Mouse (Mus musculus): Measurements from ENCODE around the gene Cyp2a22. TPM values are rescaled to one million over a fixed set of nuclear protein-coding genes. Genes with fewer than 3 reads are reported as not detected.
"Not testable (repeated sequence)": the region's sequence is repeated elsewhere in the genome, so short reads cannot be mapped to it uniquely, and the experiment has no call there.

The Cyp2a22 gene
- not detected in 2 replicates for polyA plus RNA-seq (2014; fragmentation: Nextera tagmentation; extraction: Ambion mirVana)

DNA sequence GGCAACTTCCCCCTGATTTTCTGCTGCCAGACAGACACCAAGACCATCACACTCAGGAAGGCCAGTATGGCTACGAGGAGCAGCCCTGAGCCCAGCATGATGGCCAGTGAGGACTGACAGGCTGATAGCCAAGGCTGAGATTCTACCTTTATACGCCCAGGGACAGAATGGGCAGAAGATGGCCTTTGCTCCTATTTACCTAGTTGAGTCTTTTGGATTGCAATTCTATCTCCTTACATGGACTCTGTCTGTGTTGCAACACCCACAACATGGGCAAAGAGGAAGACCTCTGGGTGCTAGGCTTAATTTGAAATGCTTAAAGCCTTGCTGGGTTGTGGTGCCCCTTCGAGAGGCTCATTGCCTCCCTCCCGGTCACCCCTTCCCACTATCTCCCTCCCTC, at the start of gene Cyp2a22:
Gene Cyp2a22 (minus strand): TSS at position 123 of the 400 bp plus-strand sequence.
- H3K4me1 ChIP-seq (replicated peaks; ENCODE audit: control insufficient read depth, insufficient read depth, low read length) = no peaks in the 10 kb centered on the region
- no peak for DNase-seq (ENCODE audit: low spot score)
- 74% methylated on average over 4 of the region's 4 CpGs for WGBS
- H3K27me3 ChIP-seq (replicated peaks; ENCODE audit: control insufficient read depth, insufficient read depth, low read length) = no peaks in the 10 kb centered on the region
- H3K9me3 ChIP-seq (ENCODE audit: control insufficient read depth, low read length) = 0 out of 2 replicates have a peak, but pooled peaks cover 2% of the 10 kb centered on the region
- ATAC-seq (replicated peaks; ENCODE audit: low FRiP score) = no peak
- no peak within 1 kb of the TSS for H3K4me3 ChIP-seq (ENCODE audit: low read depth, low read length)
- H3K4me2 ChIP-seq = no peak within 1 kb of the TSS
- H3K36me3 ChIP-seq (ENCODE audit: control insufficient read depth, insufficient read depth, low read length) = no peaks in the 10 kb centered on the region
- H3K27ac ChIP-seq (ENCODE audit: low read depth, low read length) = no peak within 1 kb of the TSS
- H3K9ac ChIP-seq (ENCODE audit: low read depth, low read length) = no peak within 1 kb of the TSS

DNA sequence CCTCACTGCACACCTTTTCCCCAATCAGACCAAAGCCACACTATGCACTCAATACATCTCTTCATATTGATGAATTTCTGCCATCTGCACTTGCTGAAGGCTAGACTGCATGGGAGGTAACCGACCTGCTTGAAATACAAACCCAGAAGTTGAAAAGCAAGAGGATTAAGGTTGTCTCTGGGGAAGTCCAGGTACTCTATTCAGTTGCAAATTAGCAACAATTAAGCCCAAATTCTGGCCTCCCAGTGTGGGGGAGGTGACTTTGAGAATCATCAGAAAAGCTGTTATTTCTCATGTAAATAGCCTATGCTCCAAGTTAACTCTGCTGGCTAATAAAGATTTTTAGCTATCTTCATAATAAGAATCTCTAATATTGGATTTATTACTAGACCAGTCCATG, 44.0 kb upstream of the Cyp2a22 start:
- H3K4me1 ChIP-seq (replicated peaks; ENCODE audit: control insufficient read depth, insufficient read depth, low read length); H3K27ac ChIP-seq (ENCODE audit: low read depth, low read length); H3K4me2 ChIP-seq; H3K27me3 ChIP-seq (replicated peaks; ENCODE audit: control insufficient read depth, insufficient read depth, low read length); DNase-seq (ENCODE audit: low spot score); H3K9me3 ChIP-seq (ENCODE audit: control insufficient read depth, low read length); H3K36me3 ChIP-seq (ENCODE audit: control insufficient read depth, insufficient read depth, low read length); H3K4me3 ChIP-seq (ENCODE audit: low read depth, low read length); ATAC-seq (replicated peaks; ENCODE audit: low FRiP score); H3K9ac ChIP-seq (ENCODE audit: low read depth, low read length): not testable (repeated sequence)
- 30% methylated on average over 1 of the region's 1 CpGs for WGBS

DNA sequence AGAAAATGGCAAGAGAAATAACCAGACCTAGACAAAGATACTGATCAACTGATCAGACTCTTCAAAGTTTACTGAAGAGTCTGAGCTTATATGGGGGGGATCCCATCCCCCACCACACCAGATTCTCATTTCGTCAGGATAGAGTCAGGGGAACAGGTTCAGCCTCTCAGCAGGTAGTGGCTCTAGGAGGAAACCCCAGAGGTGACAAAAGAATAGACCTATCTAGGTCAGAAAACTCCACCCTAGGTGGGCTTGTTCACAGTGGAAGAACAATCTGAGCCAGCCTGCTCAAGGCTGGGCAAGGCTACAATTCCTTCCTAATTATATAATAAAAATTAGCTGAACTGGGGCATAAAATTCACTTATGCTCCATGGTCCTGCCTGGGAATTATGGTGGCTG, 43.4 kb upstream of the Cyp2a22 start:
- WGBS = 35% methylated on average over 1 of the region's 1 CpGs
- ATAC-seq (replicated peaks; ENCODE audit: low FRiP score) = no peak
- H3K27me3 ChIP-seq (replicated peaks; ENCODE audit: control insufficient read depth, insufficient read depth, low read length) = no peaks in the 10 kb centered on the region
- H3K4me3 ChIP-seq (ENCODE audit: low read depth, low read length) = no peak overlapping the region
- DNase-seq (ENCODE audit: low spot score) = no peak
- H3K36me3 ChIP-seq (ENCODE audit: control insufficient read depth, insufficient read depth, low read length) = no peaks in the 10 kb centered on the region
- H3K27ac ChIP-seq (ENCODE audit: low read depth, low read length) = no peak overlapping the region
- no peaks in the 10 kb centered on the region for H3K4me1 ChIP-seq (replicated peaks; ENCODE audit: control insufficient read depth, insufficient read depth, low read length)
- H3K4me2 ChIP-seq = no peak overlapping the region
- no peaks in the 10 kb centered on the region for H3K9me3 ChIP-seq (ENCODE audit: control insufficient read depth, low read length)
- H3K9ac ChIP-seq (ENCODE audit: low read depth, low read length) = no peak overlapping the region

DNA sequence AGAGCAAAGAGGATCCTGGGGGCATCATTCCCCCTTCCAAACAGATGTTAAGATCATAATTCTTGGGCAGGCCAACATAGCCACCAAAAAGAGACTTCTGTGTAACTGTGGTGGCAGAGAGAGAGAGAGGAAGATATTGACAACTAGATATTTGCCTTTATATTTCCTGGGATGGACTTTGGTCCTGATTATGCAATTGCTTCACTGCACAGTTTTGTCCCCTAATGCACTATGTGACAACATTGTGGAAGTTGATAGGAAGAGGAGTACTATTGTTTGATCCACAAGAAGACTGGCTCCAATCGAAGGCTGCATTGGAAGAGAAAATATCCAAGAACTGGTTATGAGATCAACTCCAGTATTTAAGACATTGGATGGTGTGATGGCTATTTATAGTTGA, 42.8 kb upstream of the Cyp2a22 start:
- H3K9me3 ChIP-seq (ENCODE audit: control insufficient read depth, low read length); H3K9ac ChIP-seq (ENCODE audit: low read depth, low read length); H3K4me3 ChIP-seq (ENCODE audit: low read depth, low read length); H3K27ac ChIP-seq (ENCODE audit: low read depth, low read length); H3K36me3 ChIP-seq (ENCODE audit: control insufficient read depth, insufficient read depth, low read length); DNase-seq (ENCODE audit: low spot score); H3K27me3 ChIP-seq (replicated peaks; ENCODE audit: control insufficient read depth, insufficient read depth, low read length); ATAC-seq (replicated peaks; ENCODE audit: low FRiP score); H3K4me1 ChIP-seq (replicated peaks; ENCODE audit: control insufficient read depth, insufficient read depth, low read length); H3K4me2 ChIP-seq: not testable (repeated sequence)
- WGBS = 64% methylated on average over 1 of the region's 1 CpGs

DNA sequence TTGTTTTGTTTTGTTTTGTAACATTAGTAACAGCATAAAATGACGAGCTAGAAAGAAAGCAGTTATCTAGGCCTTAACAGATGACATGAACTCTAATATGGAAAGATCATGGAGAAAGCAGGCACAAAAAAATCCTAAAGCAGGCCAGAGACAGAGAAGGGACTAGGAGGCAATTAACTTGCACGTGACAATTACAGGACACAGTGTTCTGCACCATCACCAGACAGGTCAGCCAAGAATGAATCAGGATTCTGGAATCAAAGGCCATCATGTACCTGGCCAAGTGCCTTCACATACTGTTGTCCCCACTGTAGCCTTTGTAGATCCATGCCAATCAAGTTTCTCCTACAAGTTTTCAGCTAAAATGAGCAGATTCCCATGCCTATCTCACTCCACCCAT, 42.3 kb upstream of the Cyp2a22 start:
- DNase-seq (ENCODE audit: low spot score); H3K4me1 ChIP-seq (replicated peaks; ENCODE audit: control insufficient read depth, insufficient read depth, low read length); H3K36me3 ChIP-seq (ENCODE audit: control insufficient read depth, insufficient read depth, low read length); H3K4me2 ChIP-seq; H3K9me3 ChIP-seq (ENCODE audit: control insufficient read depth, low read length); H3K27me3 ChIP-seq (replicated peaks; ENCODE audit: control insufficient read depth, insufficient read depth, low read length); ATAC-seq (replicated peaks; ENCODE audit: low FRiP score); H3K9ac ChIP-seq (ENCODE audit: low read depth, low read length); H3K27ac ChIP-seq (ENCODE audit: low read depth, low read length); H3K4me3 ChIP-seq (ENCODE audit: low read depth, low read length): not testable (repeated sequence)
- 69% methylated on average over 2 of the region's 2 CpGs for WGBS

DNA sequence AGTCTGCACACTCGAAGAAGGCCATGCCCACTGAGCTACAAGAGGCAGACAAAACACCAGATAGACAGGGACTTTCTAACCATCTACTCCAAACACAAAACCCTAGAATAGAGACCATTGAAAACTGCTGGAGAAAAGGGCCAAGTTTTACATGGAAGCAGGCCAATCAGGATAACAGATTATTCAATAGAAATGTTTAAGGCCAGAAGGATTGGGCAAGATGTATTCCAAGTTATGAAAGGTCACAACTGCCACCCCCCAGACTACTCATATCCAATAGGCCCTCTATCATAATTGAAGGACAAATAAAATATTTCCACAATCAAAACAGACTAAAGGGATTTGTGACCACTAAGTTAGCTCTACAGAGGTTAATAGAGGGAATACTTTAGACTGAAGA, 23.2 kb upstream of the Cyp2a22 start:
- H3K27me3 ChIP-seq (replicated peaks; ENCODE audit: control insufficient read depth, insufficient read depth, low read length); H3K9ac ChIP-seq (ENCODE audit: low read depth, low read length); ATAC-seq (replicated peaks; ENCODE audit: low FRiP score); H3K27ac ChIP-seq (ENCODE audit: low read depth, low read length); H3K4me3 ChIP-seq (ENCODE audit: low read depth, low read length); DNase-seq (ENCODE audit: low spot score); H3K36me3 ChIP-seq (ENCODE audit: control insufficient read depth, insufficient read depth, low read length); H3K4me2 ChIP-seq; H3K9me3 ChIP-seq (ENCODE audit: control insufficient read depth, low read length); H3K4me1 ChIP-seq (replicated peaks; ENCODE audit: control insufficient read depth, insufficient read depth, low read length): not testable (repeated sequence)
- 57% methylated on average over 1 of the region's 1 CpGs for WGBS

DNA sequence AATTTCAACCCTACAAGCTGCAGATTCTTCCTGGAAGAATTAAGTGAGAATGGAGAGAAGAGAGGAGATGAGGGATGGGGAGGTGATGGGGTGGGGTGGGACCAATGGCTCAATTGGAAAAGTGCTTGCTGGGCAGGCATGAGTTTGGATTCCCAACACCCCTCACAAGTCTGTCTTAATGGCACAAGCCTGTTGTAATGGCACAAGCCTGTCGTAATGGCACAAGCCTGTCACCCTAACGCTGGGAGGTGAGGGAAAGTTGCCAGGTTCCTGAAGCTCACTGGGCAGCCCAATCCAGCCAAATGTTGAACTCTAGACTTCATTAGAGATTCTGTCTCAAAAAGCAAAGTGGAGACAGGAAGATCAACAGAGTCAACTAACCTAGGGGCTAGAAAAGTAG, 14.1 kb upstream of the Cyp2a22 start:
- not testable (repeated sequence) for H3K4me3 ChIP-seq (ENCODE audit: low read depth, low read length); H3K27me3 ChIP-seq (replicated peaks; ENCODE audit: control insufficient read depth, insufficient read depth, low read length); DNase-seq (ENCODE audit: low spot score); H3K9me3 ChIP-seq (ENCODE audit: control insufficient read depth, low read length); H3K4me2 ChIP-seq; H3K4me1 ChIP-seq (replicated peaks; ENCODE audit: control insufficient read depth, insufficient read depth, low read length); H3K9ac ChIP-seq (ENCODE audit: low read depth, low read length); ATAC-seq (replicated peaks; ENCODE audit: low FRiP score); H3K27ac ChIP-seq (ENCODE audit: low read depth, low read length); H3K36me3 ChIP-seq (ENCODE audit: control insufficient read depth, insufficient read depth, low read length)
- 78% methylated on average over 2 of the region's 2 CpGs for WGBS

DNA sequence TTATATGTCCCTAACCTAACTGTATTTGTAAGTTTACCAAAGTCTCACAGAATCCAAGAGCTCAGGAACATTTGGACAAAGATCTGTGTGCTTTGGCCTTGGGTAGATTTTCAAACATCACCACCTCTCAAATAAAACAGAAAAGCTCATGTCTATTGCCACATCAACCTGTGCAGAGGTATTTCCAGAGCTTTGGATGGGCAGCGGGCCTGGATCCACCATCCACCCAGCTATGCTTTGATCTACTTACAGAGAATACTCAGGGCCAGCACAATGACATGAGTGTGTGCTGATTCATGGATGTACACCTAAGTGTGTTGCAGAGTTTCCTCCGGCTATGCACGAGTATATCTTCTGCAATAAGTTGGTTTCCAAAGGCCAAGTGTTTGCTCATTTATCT, 13.5 kb upstream of the Cyp2a22 start:
- ATAC-seq (replicated peaks; ENCODE audit: low FRiP score); H3K4me1 ChIP-seq (replicated peaks; ENCODE audit: control insufficient read depth, insufficient read depth, low read length); H3K4me2 ChIP-seq; H3K36me3 ChIP-seq (ENCODE audit: control insufficient read depth, insufficient read depth, low read length); H3K27me3 ChIP-seq (replicated peaks; ENCODE audit: control insufficient read depth, insufficient read depth, low read length); H3K4me3 ChIP-seq (ENCODE audit: low read depth, low read length); DNase-seq (ENCODE audit: low spot score); H3K9ac ChIP-seq (ENCODE audit: low read depth, low read length); H3K27ac ChIP-seq (ENCODE audit: low read depth, low read length); H3K9me3 ChIP-seq (ENCODE audit: control insufficient read depth, low read length): not testable (repeated sequence)
- WGBS = 75% methylated on average over 3 of the region's 3 CpGs

DNA sequence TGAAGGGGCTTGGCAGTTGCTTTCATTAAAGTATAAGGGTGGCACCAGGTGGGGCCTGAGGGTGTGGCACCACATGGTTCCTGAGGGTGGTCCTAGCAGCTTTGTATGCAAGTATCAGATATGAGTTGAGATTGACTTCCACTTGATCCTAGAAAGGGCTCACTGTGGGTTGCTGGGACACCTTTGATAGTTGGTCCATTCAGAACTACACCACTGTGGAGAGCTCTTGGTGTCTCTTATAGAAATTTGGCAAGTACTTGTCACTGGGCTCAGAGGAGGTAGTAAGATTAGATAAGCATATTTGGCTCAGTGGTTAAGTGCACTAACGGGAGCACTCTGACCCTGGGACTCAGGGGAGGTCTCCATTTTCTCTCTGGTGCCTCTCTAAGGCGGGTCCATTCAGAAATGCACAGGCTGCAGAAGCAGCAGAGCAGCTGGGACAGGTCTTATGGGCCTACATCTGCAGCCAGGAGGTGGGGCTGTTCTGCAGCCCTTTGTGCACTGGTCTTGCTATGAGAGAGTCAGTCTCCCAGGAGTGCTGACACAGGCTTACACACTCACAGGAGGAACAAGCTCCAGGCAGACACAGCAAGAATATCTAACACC, 2.2 kb upstream of the Cyp2a22 start:
- not testable (repeated sequence) for H3K27me3 ChIP-seq (replicated peaks; ENCODE audit: control insufficient read depth, insufficient read depth, low read length); H3K36me3 ChIP-seq (ENCODE audit: control insufficient read depth, insufficient read depth, low read length); DNase-seq (ENCODE audit: low spot score); H3K27ac ChIP-seq (ENCODE audit: low read depth, low read length); H3K9me3 ChIP-seq (ENCODE audit: control insufficient read depth, low read length); H3K4me2 ChIP-seq; H3K4me1 ChIP-seq (replicated peaks; ENCODE audit: control insufficient read depth, insufficient read depth, low read length); H3K4me3 ChIP-seq (ENCODE audit: low read depth, low read length); ATAC-seq (replicated peaks; ENCODE audit: low FRiP score); H3K9ac ChIP-seq (ENCODE audit: low read depth, low read length)
- 43% methylated on average over 2 of the region's 2 CpGs for WGBS

Measured in liver, embryonic 11.5 days (tissue).